Mouse (Mus musculus): ENCODE data around the gene Zfyve27. TPM values are rescaled to one million over a fixed set of nuclear protein-coding genes. Genes with fewer than 3 reads are reported as not detected.
A peak's percentile ranks its signal among the peaks of the same experiment; 100 is the strongest.

The Zfyve27 gene
- polyA plus RNA-seq, 1 experiment, result 49.5 TPM

DNA sequence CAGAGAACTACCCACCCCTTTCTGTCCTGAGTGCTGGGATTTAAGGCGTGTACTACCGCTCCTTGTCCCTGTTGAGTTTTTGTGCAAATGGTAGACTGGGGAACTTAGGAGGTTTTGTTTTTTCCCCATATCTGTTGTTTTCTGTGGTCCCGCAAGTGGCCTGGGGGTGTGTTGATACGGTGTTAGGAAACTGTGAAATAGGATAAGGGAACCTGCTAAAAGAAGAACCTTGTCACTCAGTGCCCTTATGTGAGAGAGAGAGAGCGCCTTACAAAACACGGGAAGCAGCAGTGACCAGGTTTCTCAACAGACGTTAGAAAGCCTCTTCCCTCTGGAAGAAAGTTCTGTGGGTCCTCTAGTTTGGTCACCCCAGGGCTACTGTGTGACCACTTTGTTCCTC is 13.1 kb downstream of the Zfyve27 start:
- Histone ChIP-seq H3K36me3 (ENCODE audit: control insufficient read depth, insufficient read depth, low read length) (peaks cover 22% of the 10 kb centered on the region), H3K27ac (ENCODE audit: insufficient read depth, low read length) (no peak overlapping the region), H3K27me3 (ENCODE audit: control insufficient read depth, insufficient read depth, low read length) (no peaks in the 10 kb centered on the region), H3K4me3 (ENCODE audit: extremely low read depth, insufficient read depth, insufficient read length) (no peak overlapping the region), H3K4me1 (ENCODE audit: control insufficient read depth, insufficient read depth, insufficient read length) (no peaks in the 10 kb centered on the region)
- WGBS, result 64% methylated on average over 7 of the region's 7 CpGs
- TF ChIP-seq POLR2A (IDR thresholded peaks at IDR 0.05; ENCODE audit: low read depth, low read length), result no peak
- no peak for TF ChIP-seq CTCF (IDR thresholded peaks at IDR 0.05; ENCODE audit: extremely low read depth, insufficient read depth, insufficient read length, insufficient replicate concordance)
- DNase-seq (ENCODE audit: low read depth in 1 of 2, low spot score in 2 of 2), result no peak

DNA sequence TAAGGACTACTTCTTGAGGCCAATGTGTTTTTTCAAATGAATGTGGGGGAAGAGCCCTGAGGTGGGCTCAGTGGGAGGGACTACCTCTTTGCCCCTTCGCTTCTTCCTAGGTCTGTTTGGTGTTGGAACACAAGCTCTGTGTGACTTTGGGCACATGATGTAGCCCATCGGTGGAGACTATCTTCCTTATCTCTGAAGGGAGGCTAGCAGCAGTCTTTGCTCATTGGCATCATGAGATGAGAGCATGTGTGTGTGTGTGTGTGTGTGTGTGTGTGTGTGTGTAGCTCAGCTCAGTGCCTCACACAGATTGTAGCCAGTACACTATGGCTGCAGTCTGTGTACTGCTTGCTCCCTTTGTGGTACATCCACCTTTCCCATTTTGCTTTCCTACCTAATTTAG is 13.7 kb downstream of the Zfyve27 start:
- Histone ChIP-seq H3K4me3 (ENCODE audit: extremely low read depth, insufficient read depth, insufficient read length) (no peak overlapping the region), H3K27ac (ENCODE audit: insufficient read depth, low read length) (no peak overlapping the region), H3K4me1 (ENCODE audit: control insufficient read depth, insufficient read depth, insufficient read length) (no peaks in the 10 kb centered on the region), H3K36me3 (ENCODE audit: control insufficient read depth, insufficient read depth, low read length) (peaks cover 25% of the 10 kb centered on the region), H3K27me3 (ENCODE audit: control insufficient read depth, insufficient read depth, low read length) (no peaks in the 10 kb centered on the region)
- no peak for DNase-seq (ENCODE audit: low read depth in 1 of 2, low spot score in 2 of 2)
- WGBS, result 90% methylated on average over 2 of the region's 2 CpGs
- TF ChIP-seq POLR2A (IDR thresholded peaks at IDR 0.05; ENCODE audit: low read depth, low read length), result no peak
- no peak for TF ChIP-seq CTCF (IDR thresholded peaks at IDR 0.05; ENCODE audit: extremely low read depth, insufficient read depth, insufficient read length, insufficient replicate concordance)

DNA sequence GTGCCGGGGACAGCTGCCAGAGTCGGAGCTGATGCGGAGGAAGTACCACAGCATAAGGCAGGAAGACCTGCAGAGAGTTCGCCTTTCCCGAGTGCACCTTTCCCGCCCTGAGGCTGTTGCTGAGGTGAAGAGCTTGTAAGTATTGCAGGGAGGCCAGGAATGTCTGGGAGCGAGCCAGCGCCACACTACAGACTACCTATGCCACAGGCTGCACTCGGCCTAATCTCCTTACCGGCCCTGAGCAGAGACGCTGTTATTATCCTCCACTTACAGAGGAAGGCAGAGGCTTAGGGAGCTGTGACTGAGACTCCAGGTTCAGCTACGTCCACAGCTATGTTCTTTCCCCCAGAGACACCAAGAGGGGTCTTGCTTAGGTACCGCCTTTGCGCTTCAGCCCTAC is 15.6 kb downstream of the Zfyve27 start:
- TF ChIP-seq CTCF (IDR thresholded peaks at IDR 0.05; ENCODE audit: extremely low read depth, insufficient read depth, insufficient read length, insufficient replicate concordance) (no peak), POLR2A (IDR thresholded peaks at IDR 0.05; ENCODE audit: low read depth, low read length) (no peak)
- no peak for DNase-seq (ENCODE audit: low read depth in 1 of 2, low spot score in 2 of 2)

DNA sequence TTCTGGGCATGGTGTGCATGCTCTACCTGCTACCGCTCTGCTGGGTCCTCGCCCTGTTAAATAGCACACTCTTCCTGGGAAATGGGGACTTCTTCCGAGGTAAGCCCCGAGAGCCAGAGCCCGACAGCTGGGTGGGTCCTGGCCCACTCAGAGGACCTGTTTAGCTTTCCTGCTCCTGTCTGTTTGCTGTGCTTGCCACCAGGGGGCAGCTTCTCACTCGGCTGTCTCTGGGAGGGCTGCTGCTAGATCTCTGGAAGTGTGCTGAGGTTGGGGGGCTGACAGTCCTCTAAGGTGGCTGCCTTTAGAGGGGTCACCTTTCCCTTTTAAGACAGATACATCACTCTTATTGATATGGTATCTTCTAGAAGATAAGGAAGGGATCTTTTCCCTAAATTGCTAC is 18.9 kb downstream of the Zfyve27 start:
- no peak overlapping the region for H3K27ac ChIP-seq (ENCODE audit: insufficient read depth, low read length)
- TF ChIP-seq POLR2A (IDR thresholded peaks at IDR 0.05; ENCODE audit: low read depth, low read length) (no peak), CTCF (IDR thresholded peaks at IDR 0.05; ENCODE audit: extremely low read depth, insufficient read depth, insufficient read length, insufficient replicate concordance) (peak; percentile 27; the same call in 1 of the 2 replicates)
- no peak for DNase-seq (ENCODE audit: low read depth in 1 of 2, low spot score in 2 of 2)
- WGBS, result 86% methylated on average over 6 of the region's 6 CpGs
- H3K4me3 ChIP-seq (ENCODE audit: extremely low read depth, insufficient read depth, insufficient read length), result no peak overlapping the region
- H3K4me1 ChIP-seq (ENCODE audit: control insufficient read depth, insufficient read depth, insufficient read length), result no peaks in the 10 kb centered on the region
- H3K36me3 ChIP-seq (ENCODE audit: control insufficient read depth, insufficient read depth, low read length), result peaks cover 44% of the 10 kb centered on the region
- H3K27me3 ChIP-seq (ENCODE audit: control insufficient read depth, insufficient read depth, low read length), result no peaks in the 10 kb centered on the region

More for the DNA sequence above, 15.6 kb downstream of the Zfyve27 start:
- 94% methylated on average over 14 of the region's 14 CpGs for WGBS
- H3K4me1 ChIP-seq (ENCODE audit: control insufficient read depth, insufficient read depth, insufficient read length), result no peaks in the 10 kb centered on the region
- no peak overlapping the region for H3K4me3 ChIP-seq (ENCODE audit: extremely low read depth, insufficient read depth, insufficient read length)
- peaks cover 34% of the 10 kb centered on the region for H3K36me3 ChIP-seq (ENCODE audit: control insufficient read depth, insufficient read depth, low read length)
- no peak overlapping the region for H3K27ac ChIP-seq (ENCODE audit: insufficient read depth, low read length)
- H3K27me3 ChIP-seq (ENCODE audit: control insufficient read depth, insufficient read depth, low read length), result no peaks in the 10 kb centered on the region

DNA sequence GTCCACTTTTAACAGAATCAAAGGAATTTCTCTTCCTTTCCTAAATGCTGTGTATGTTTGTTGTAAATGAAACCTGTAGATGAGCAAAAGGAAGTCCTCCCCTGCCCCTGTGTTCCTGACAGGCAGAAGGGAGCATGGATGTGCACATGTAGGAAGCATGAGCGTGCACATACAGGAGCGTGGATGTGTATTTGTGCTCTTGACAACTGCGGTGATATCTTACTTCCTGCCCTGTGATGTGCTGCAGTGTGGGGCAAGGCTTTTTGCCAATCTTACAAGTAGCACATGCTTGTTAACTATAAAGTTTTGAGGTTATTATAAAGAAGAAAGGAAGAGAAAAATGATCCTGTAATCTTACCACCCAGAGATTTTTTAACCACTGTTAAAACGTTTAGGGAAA is 26.0 kb downstream of the Zfyve27 start:
- peaks cover 22% of the 10 kb centered on the region for H3K36me3 ChIP-seq (ENCODE audit: control insufficient read depth, insufficient read depth, low read length)
- WGBS, result 60% methylated on average over 4 of the region's 4 CpGs
- H3K4me3 ChIP-seq (ENCODE audit: extremely low read depth, insufficient read depth, insufficient read length), result no peak overlapping the region
- no peaks in the 10 kb centered on the region for H3K4me1 ChIP-seq (ENCODE audit: control insufficient read depth, insufficient read depth, insufficient read length)
- DNase-seq (ENCODE audit: low read depth in 1 of 2, low spot score in 2 of 2), result no peak
- H3K27me3 ChIP-seq (ENCODE audit: control insufficient read depth, insufficient read depth, low read length), result no peaks in the 10 kb centered on the region
- no peak overlapping the region for H3K27ac ChIP-seq (ENCODE audit: insufficient read depth, low read length)
- no peak for TF ChIP-seq CTCF (IDR thresholded peaks at IDR 0.05; ENCODE audit: extremely low read depth, insufficient read depth, insufficient read length, insufficient replicate concordance)

DNA sequence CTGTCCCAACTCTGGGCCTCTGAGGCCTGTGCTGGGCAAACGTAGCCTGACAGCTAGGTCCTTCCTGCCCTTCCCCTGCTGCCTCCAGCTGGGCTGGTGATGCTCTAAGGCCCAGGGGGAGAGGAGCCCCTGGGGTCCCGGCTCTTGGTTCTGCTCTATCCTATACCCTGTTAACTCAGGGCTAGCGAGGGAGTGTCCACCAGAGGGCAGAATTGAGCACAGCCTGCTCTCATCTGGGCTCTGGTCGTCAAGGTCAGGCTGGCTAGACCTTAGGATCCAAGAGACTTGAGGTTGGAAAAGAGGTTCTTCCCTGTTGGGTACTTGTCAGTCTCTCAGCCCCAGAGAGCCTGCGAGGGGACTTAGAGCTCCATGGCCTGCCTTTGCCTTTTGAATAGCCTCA is 26.7 kb downstream of the Zfyve27 start:
- Histone ChIP-seq H3K4me1 (ENCODE audit: control insufficient read depth, insufficient read depth, insufficient read length) (no peaks in the 10 kb centered on the region), H3K36me3 (ENCODE audit: control insufficient read depth, insufficient read depth, low read length) (peaks cover 18% of the 10 kb centered on the region), H3K27ac (ENCODE audit: insufficient read depth, low read length) (no peak overlapping the region), H3K4me3 (ENCODE audit: extremely low read depth, insufficient read depth, insufficient read length) (no peak overlapping the region), H3K27me3 (ENCODE audit: control insufficient read depth, insufficient read depth, low read length) (no peaks in the 10 kb centered on the region)
- TF ChIP-seq POLR2A (IDR thresholded peaks at IDR 0.05; ENCODE audit: low read depth, low read length) (no peak), CTCF (IDR thresholded peaks at IDR 0.05; ENCODE audit: extremely low read depth, insufficient read depth, insufficient read length, insufficient replicate concordance) (peak; percentile 70; the same call in 1 of the 2 replicates)
- DNase-seq (ENCODE audit: low read depth in 1 of 2, low spot score in 2 of 2), result peak in 1 of 2 experiments; percentile 40
- WGBS, result 39% methylated on average over 5 of the region's 5 CpGs

DNA sequence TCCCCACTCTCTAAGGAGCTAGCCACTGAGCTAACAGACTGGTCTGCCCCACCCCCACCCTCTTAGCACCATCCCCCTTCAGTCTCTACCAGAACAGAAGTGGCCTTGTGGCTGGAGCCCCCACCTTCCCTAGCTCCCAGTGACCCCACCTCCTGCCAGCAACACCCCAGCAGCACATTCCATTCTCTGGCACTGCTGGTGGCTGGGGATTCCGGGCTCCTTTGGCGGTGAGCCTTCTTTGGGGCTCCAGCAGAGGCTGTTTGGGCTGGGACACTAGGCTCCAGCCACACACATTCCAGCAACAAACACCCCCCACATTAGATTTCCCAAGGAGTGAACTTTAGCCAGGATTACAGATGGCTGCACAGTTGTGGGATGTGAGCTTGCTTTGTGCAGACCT is 29.6 kb downstream of the Zfyve27 start:
- no peak overlapping the region for H3K4me3 ChIP-seq (ENCODE audit: extremely low read depth, insufficient read depth, insufficient read length)
- DNase-seq (ENCODE audit: low read depth in 1 of 2, low spot score in 2 of 2), result no peak
- no peaks in the 10 kb centered on the region for H3K4me1 ChIP-seq (ENCODE audit: control insufficient read depth, insufficient read depth, insufficient read length)
- WGBS, result 89% methylated on average over 2 of the region's 2 CpGs
- H3K27ac ChIP-seq (ENCODE audit: insufficient read depth, low read length), result no peak overlapping the region
- TF ChIP-seq POLR2A (IDR thresholded peaks at IDR 0.05; ENCODE audit: low read depth, low read length) (no peak), CTCF (IDR thresholded peaks at IDR 0.05; ENCODE audit: extremely low read depth, insufficient read depth, insufficient read length, insufficient replicate concordance) (no peak)
- no peaks in the 10 kb centered on the region for H3K27me3 ChIP-seq (ENCODE audit: control insufficient read depth, insufficient read depth, low read length)
- H3K36me3 ChIP-seq (ENCODE audit: control insufficient read depth, insufficient read depth, low read length), result peaks cover 10% of the 10 kb centered on the region

Measured in spleen, adult 2 months (tissue).